ENCODE assay signal across 8 mouse cellular contexts in the genomic region with DNA sequence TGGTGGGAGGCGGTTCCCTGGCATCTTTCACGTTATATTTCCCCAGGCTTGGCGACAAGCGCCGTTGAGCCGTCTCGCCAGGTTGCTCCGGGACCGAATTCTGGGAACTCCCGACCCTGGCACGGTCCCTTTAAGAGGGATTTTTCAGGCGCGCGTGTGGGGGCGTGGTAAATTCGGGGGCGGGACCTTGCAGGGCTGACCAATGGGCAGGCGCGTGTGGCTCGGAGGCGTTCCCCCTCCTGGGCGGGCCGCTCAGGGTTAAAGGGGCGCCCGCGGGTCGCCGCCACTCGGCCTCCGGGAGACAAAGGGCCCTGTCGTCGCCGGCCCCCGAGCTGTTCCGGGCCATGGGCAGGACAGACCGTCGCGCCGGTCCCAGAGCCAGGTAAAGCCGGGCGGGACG. TPM values are rescaled to one million over a fixed set of nuclear protein-coding genes. Genes with fewer than 3 reads are reported as not detected.
DNase-seq lines count a peak whose midpoint lies in the region; ATAC-seq and TF ChIP-seq lines count a peak whose summit lies in the region.

A gene (plus strand): TSS at position 242 of the 400 bp plus-strand sequence.

- peak within 1 kb of the TSS; percentile 65 for H3K27ac ChIP-seq in ES-Bruce4 (ENCODE audit: insufficient read depth, low read length)
- H3K27ac ChIP-seq in forebrain, embryonic 13.5 days = peak within 1 kb of the TSS; percentile 51
- peak within 1 kb of the TSS; percentile 90 for H3K27ac ChIP-seq in heart, postnatal 0 days (ENCODE audit: low read depth)
- H3K27ac ChIP-seq in liver, embryonic 15.5 days (replicated peaks) = peak within 1 kb of the TSS; percentile 76
- H3K27ac ChIP-seq in neural tube, embryonic 11.5 days (ENCODE audit: low read depth, low read length) = no peak within 1 kb of the TSS
- peak within 1 kb of the TSS; percentile 92 for H3K27ac ChIP-seq in stomach, embryonic 16.5 days (ENCODE audit: low read length)

- no peaks in the 10 kb centered on the region for H3K9me3 ChIP-seq in ES-Bruce4 (replicated peaks; ENCODE audit: control insufficient read depth, insufficient read depth, low read length, poor library complexity, severe bottlenecking)
- H3K9me3 ChIP-seq in forebrain, embryonic 13.5 days (replicated peaks) = no peaks in the 10 kb centered on the region
- H3K9me3 ChIP-seq in heart, postnatal 0 days (replicated peaks; ENCODE audit: control insufficient read depth, low read length) = no peaks in the 10 kb centered on the region
- no peaks in the 10 kb centered on the region for H3K9me3 ChIP-seq in liver, embryonic 15.5 days (replicated peaks)
- no peaks in the 10 kb centered on the region for H3K9me3 ChIP-seq in neural tube, embryonic 11.5 days (ENCODE audit: control insufficient read depth, low read length)
- H3K9me3 ChIP-seq in stomach, embryonic 16.5 days (replicated peaks; ENCODE audit: control insufficient read depth, low read length) = no peaks in the 10 kb centered on the region

- H3K4me2 ChIP-seq in forebrain, embryonic 13.5 days = peak within 1 kb of the TSS; percentile 68
- peak within 1 kb of the TSS; percentile 91 for H3K4me2 ChIP-seq in heart, postnatal 0 days (ENCODE audit: low read depth, low read length)
- H3K4me2 ChIP-seq in liver, embryonic 15.5 days = peak within 1 kb of the TSS; percentile 91
- H3K4me2 ChIP-seq in neural tube, embryonic 11.5 days (ENCODE audit: low read depth) = peak within 1 kb of the TSS; percentile 64
- peak within 1 kb of the TSS; percentile 91 for H3K4me2 ChIP-seq in stomach, embryonic 16.5 days (ENCODE audit: low read depth, low read length)

- peak within 1 kb of the TSS; percentile 81 for H3K9ac ChIP-seq in ES-Bruce4 (ENCODE audit: low read depth, poor library complexity, severe bottlenecking)
- peak within 1 kb of the TSS; percentile 85 for H3K9ac ChIP-seq in forebrain, embryonic 13.5 days
- H3K9ac ChIP-seq in heart, postnatal 0 days (replicated peaks; ENCODE audit: low read depth, low read length) = peak within 1 kb of the TSS; percentile 91
- H3K9ac ChIP-seq in liver, embryonic 15.5 days = peak within 1 kb of the TSS; percentile 72
- peak within 1 kb of the TSS; percentile 86 for H3K9ac ChIP-seq in neural tube, embryonic 11.5 days (ENCODE audit: low read length)
- H3K9ac ChIP-seq in stomach, embryonic 16.5 days (ENCODE audit: low read length) = peak within 1 kb of the TSS; percentile 83

- H3K27me3 ChIP-seq in ES-Bruce4 (ENCODE audit: control insufficient read depth, insufficient read depth, low read length, poor library complexity, severe bottlenecking) = no peaks in the 10 kb centered on the region
- peaks cover 23% of the 10 kb centered on the region for H3K27me3 ChIP-seq in forebrain, embryonic 13.5 days
- peaks cover 8% of the 10 kb centered on the region; the same call in 1 of the 2 replicates for H3K27me3 ChIP-seq in heart, postnatal 0 days (ENCODE audit: control insufficient read depth, insufficient read depth, low read length)
- H3K27me3 ChIP-seq in liver, embryonic 15.5 days = peaks cover 33% of the 10 kb centered on the region
- H3K27me3 ChIP-seq in neural tube, embryonic 11.5 days (ENCODE audit: control insufficient read depth, insufficient read depth, low read length) = peaks cover 9% of the 10 kb centered on the region
- peaks cover 2% of the 10 kb centered on the region for H3K27me3 ChIP-seq in stomach, embryonic 16.5 days (ENCODE audit: control insufficient read depth, insufficient read depth, low read length)

- peaks cover 4% of the 10 kb centered on the region for H3K4me1 ChIP-seq in ES-Bruce4 (ENCODE audit: control insufficient read depth, insufficient read depth, low read length)
- H3K4me1 ChIP-seq in forebrain, embryonic 13.5 days = peaks cover 35% of the 10 kb centered on the region
- H3K4me1 ChIP-seq in heart, postnatal 0 days (ENCODE audit: control insufficient read depth, insufficient read depth) = peaks cover 35% of the 10 kb centered on the region
- H3K4me1 ChIP-seq in liver, embryonic 15.5 days (replicated peaks) = peaks cover 48% of the 10 kb centered on the region
- peaks cover 12% of the 10 kb centered on the region for H3K4me1 ChIP-seq in neural tube, embryonic 11.5 days (ENCODE audit: control insufficient read depth, insufficient read depth, low read length)
- peaks cover 24% of the 10 kb centered on the region for H3K4me1 ChIP-seq in stomach, embryonic 16.5 days (ENCODE audit: control insufficient read depth, insufficient read depth, low read length)

- peak; percentile 75 for ATAC-seq in cerebellum, adult (ENCODE audit: insufficient number of reproducible peaks, low FRiP score, low TSS enrichment)
- peak; percentile 94 for ATAC-seq in forebrain, embryonic 13.5 days
- ATAC-seq in heart, postnatal 0 days (ENCODE audit: insufficient read depth, low read depth) = peak; percentile 91
- ATAC-seq in liver, embryonic 15.5 days (ENCODE audit: insufficient read depth) = peak; percentile 81
- ATAC-seq in neural tube, embryonic 11.5 days (ENCODE audit: insufficient read depth, low FRiP score, low TSS enrichment) = peak; percentile 87
- ATAC-seq in stomach, embryonic 16.5 days (ENCODE audit: insufficient read depth, low FRiP score) = peak; percentile 92

- no peaks in the 10 kb centered on the region for H3K36me3 ChIP-seq in ES-Bruce4 (ENCODE audit: control insufficient read depth, insufficient read depth, low read length, poor library complexity, severe bottlenecking)
- H3K36me3 ChIP-seq in forebrain, embryonic 13.5 days (ENCODE audit: poor library complexity, severe bottlenecking) = peaks cover 28% of the 10 kb centered on the region
- H3K36me3 ChIP-seq in heart, postnatal 0 days (replicated peaks; ENCODE audit: control insufficient read depth, insufficient read depth, low read length) = peaks cover 20% of the 10 kb centered on the region
- peaks cover 9% of the 10 kb centered on the region; the same call in 1 of the 2 replicates for H3K36me3 ChIP-seq in liver, embryonic 15.5 days (replicated peaks)
- H3K36me3 ChIP-seq in neural tube, embryonic 11.5 days (ENCODE audit: control insufficient read depth, insufficient read depth, low read length) = peaks cover 17% of the 10 kb centered on the region
- H3K36me3 ChIP-seq in stomach, embryonic 16.5 days (ENCODE audit: control insufficient read depth, insufficient read depth, low read length) = peaks cover 9% of the 10 kb centered on the region

- peak; percentile 86 for DNase-seq in heart, postnatal 0 days (ENCODE audit: low spot score)
- peak; percentile 95 to 96 for DNase-seq in kidney, postnatal 4 days
- peak; percentile 96 for DNase-seq in neural tube, embryonic 11.5 days (ENCODE audit: low spot score)

- WGBS in forebrain, embryonic 13.5 days = under 1% methylated on average over 39 of the region's 42 CpGs
- under 1% methylated on average over 30 of the region's 42 CpGs for WGBS in heart, postnatal 0 days
- under 1% methylated on average over 41 of the region's 42 CpGs for WGBS in liver, embryonic 15.5 days (ENCODE audit: insufficient replicate concordance)
- under 1% methylated on average over 42 of the region's 42 CpGs for WGBS in neural tube, embryonic 11.5 days
- under 1% methylated on average over 38 of the region's 42 CpGs for WGBS in stomach, embryonic 16.5 days

- peak; percentile 76 for TF ChIP-seq POLR2A in ES-Bruce4 (IDR thresholded peaks at IDR 0.05; ENCODE audit: insufficient read depth, low read length)

- peak within 1 kb of the TSS; percentile 89 for H3K4me3 ChIP-seq in ES-Bruce4 (ENCODE audit: low read depth, low read length)
- H3K4me3 ChIP-seq in forebrain, embryonic 13.5 days = peak within 1 kb of the TSS; percentile 84
- H3K4me3 ChIP-seq in heart, postnatal 0 days (ENCODE audit: low read depth, low read length) = peak within 1 kb of the TSS; percentile 94
- H3K4me3 ChIP-seq in liver, embryonic 15.5 days (replicated peaks) = peak within 1 kb of the TSS; percentile 84
- H3K4me3 ChIP-seq in neural tube, embryonic 11.5 days (ENCODE audit: low read depth, low read length) = peak within 1 kb of the TSS; percentile 92
- H3K4me3 ChIP-seq in stomach, embryonic 16.5 days (replicated peaks; ENCODE audit: low read length) = peak within 1 kb of the TSS; percentile 85

- no peak for TF ChIP-seq CTCF in ES-Bruce4 (IDR thresholded peaks at IDR 0.05; ENCODE audit: low read depth, low read length)
- no peak for TF ChIP-seq CTCF in heart, postnatal 0 days (IDR thresholded peaks at IDR 0.05; ENCODE audit: low read depth)

- TF ChIP-seq EP300 in ES-Bruce4 (IDR thresholded peaks at IDR 0.05; ENCODE audit: insufficient read depth, low read depth, low read length) = no peak
- no peak for TF ChIP-seq EP300 in heart, postnatal 0 days (IDR thresholded peaks at IDR 0.05; ENCODE audit: low read depth)

RNA-seq across cellular contexts. Expression of the gene that starts here (rescaled TPM):
- 5.8 TPM in 2 replicates for polyA plus RNA-seq in ES-Bruce4 (2011; ENCODE audit: insufficient read depth, insufficient read length, low read depth, missing spikeins)
- polyA plus RNA-seq in forebrain, embryonic 13.5 days (2015; fragmentation: Nextera tagmentation; extraction: Ambion mirVana) = 46.8 and 50.7 TPM in 2 replicates
- total RNA-seq in heart, postnatal 0 days (2014; rRNA removed; ENCODE audit: low replicate concordance) = 25.2 and 32.2 TPM in 2 replicates
- polyA plus RNA-seq in heart, postnatal 0 days (2015; fragmentation: Nextera tagmentation; extraction: Ambion mirVana) = 16.4 and 17.8 TPM in 2 replicates
- 3.9 and 4.5 TPM in 2 replicates for polyA plus RNA-seq in liver, embryonic 15.5 days (2015; fragmentation: Nextera tagmentation; extraction: Ambion mirVana)
- polyA plus RNA-seq in neural tube, embryonic 11.5 days (2014; fragmentation: Nextera tagmentation; extraction: Ambion mirVana) = 32.3 and 34.4 TPM in 2 replicates
- 16.9 and 17.4 TPM in 2 replicates for polyA plus RNA-seq in stomach, embryonic 16.5 days (2015; fragmentation: Nextera tagmentation; extraction: Ambion mirVana)
